Mouse (Mus musculus): ENCODE measurements around the gene Rnf169.

- TF ChIP-seq CTCF (IDR thresholded peaks at IDR 0.05; ENCODE audit: control insufficient read depth, insufficient read depth, insufficient replicate concordance, low read depth, low read length) (no peak), POLR2A (IDR thresholded peaks at IDR 0.05; ENCODE audit: control insufficient read depth, low read depth, low read length) (no peak)
Observed at GRCm38 (mm10) chr7:99946356-99946755, 33.9 kb downstream of the Rnf169 start.
